Mouse (Mus musculus): ENCODE results near the gene Necab2. TPM values are rescaled to one million over a fixed set of nuclear protein-coding genes. Genes with fewer than 3 reads are reported as not detected.
A peak's percentile ranks its signal among the peaks of the same experiment; 100 is the strongest.

Necab2 gene
- polyA plus RNA-seq, 1 experiment from 2014 or later: 4.6 TPM

DNA sequence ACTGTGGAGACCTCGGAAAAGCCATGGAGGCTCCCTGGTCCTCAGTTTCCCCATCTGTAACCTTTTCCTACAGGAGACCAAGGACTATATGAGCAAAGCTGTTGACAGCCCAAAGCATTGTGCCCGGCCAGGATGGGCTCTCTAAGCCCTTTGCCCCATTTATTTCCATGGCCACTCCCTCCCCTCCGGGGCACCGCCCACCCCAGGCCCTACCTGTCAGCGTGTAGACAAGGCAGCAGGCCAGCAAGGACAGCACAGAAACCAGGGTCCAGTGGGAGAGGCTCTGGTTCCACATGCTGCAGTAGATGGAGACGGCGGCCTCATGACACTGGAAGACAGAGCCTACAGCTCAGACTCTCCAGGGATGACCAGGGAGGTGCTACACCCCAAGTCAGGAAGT lies 40.6 kb downstream of the Necab2 start:
- Histone ChIP-seq H3K27me3 (ENCODE audit: control insufficient read depth, insufficient read depth, low read length) (no peaks in the 10 kb centered on the region), H3K27ac (ENCODE audit: low read depth, low read length) (no peak overlapping the region), H3K36me3 (ENCODE audit: control insufficient read depth, insufficient read depth, low read length) (no peaks in the 10 kb centered on the region), H3K4me3 (ENCODE audit: low read length) (no peak overlapping the region), H3K9me3 (ENCODE audit: control insufficient read depth, low read length) (no peaks in the 10 kb centered on the region), H3K9ac (ENCODE audit: low read depth, low read length) (no peak overlapping the region), H3K4me2 (replicated peaks; ENCODE audit: low read depth, low read length) (no peak overlapping the region), H3K4me1 (ENCODE audit: control insufficient read depth, insufficient read depth, low read length) (peaks cover 16% of the 10 kb centered on the region)
- no peak for ATAC-seq (ENCODE audit: low FRiP score, low TSS enrichment)
- WGBS: 79% methylated on average over 7 of the region's 7 CpGs

DNA sequence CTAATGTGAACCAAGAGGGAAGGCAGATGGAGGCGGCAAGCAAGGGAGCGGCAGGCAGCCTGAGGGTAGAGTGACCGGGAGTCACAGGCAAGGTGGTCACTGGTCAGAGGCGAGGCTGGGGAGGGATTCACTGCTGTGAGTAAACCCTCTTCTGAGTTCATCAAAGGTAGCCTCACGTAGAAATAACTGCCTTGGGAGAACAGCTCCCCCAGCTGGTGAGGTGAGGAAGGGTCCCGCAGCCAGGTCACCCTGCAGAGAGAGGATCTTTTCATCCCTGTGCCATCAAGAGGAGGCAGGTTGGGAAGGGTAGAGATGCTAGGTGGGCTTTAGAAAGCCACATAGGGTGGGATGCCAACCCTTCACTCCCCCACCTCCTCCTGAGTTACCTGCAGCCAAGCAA lies 50.3 kb downstream of the Necab2 start:
- Histone ChIP-seq H3K9me3 (ENCODE audit: control insufficient read depth, low read length) (no peaks in the 10 kb centered on the region), H3K4me2 (replicated peaks; ENCODE audit: low read depth, low read length) (no peak overlapping the region), H3K27me3 (ENCODE audit: control insufficient read depth, insufficient read depth, low read length) (no peaks in the 10 kb centered on the region), H3K4me1 (ENCODE audit: control insufficient read depth, insufficient read depth, low read length) (peaks cover under 1% of the 10 kb centered on the region; the same call in 1 of the 2 replicates), H3K4me3 (ENCODE audit: low read length) (no peak overlapping the region), H3K9ac (ENCODE audit: low read depth, low read length) (no peak overlapping the region), H3K36me3 (ENCODE audit: control insufficient read depth, insufficient read depth, low read length) (no peaks in the 10 kb centered on the region), H3K27ac (ENCODE audit: low read depth, low read length) (no peak overlapping the region)
- WGBS: 28% methylated on average over 6 of the region's 6 CpGs
- ATAC-seq (ENCODE audit: low FRiP score, low TSS enrichment): no peak

DNA sequence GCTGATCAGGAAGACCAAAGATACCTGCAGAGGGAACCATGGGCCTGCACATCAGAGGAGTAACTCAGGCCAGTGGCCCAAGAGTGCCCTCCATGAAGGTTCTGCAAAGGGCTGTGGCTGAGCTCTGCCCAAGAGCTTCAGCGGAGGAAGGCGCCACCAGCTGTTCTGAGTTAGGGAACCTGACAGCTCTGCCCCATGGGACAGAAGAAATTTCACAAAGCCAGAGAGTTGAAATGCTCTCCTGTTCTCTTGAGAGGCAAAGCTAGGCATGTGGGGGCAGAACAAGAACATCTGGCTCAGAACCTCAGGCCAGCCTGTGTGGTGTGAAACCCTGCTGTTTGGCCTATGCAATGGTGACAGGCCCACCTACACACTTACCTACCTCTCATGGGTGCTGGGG lies 53.3 kb downstream of the Necab2 start:
- Histone ChIP-seq H3K4me2 (replicated peaks; ENCODE audit: low read depth, low read length) (no peak overlapping the region), H3K4me3 (ENCODE audit: low read length) (no peak overlapping the region), H3K9me3 (ENCODE audit: control insufficient read depth, low read length) (no peaks in the 10 kb centered on the region), H3K36me3 (ENCODE audit: control insufficient read depth, insufficient read depth, low read length) (no peaks in the 10 kb centered on the region), H3K27ac (ENCODE audit: low read depth, low read length) (no peak overlapping the region), H3K9ac (ENCODE audit: low read depth, low read length) (no peak overlapping the region; the same call in 1 of the 2 replicates), H3K4me1 (ENCODE audit: control insufficient read depth, insufficient read depth, low read length) (peaks cover 10% of the 10 kb centered on the region; the same call in 1 of the 2 replicates), H3K27me3 (ENCODE audit: control insufficient read depth, insufficient read depth, low read length) (no peaks in the 10 kb centered on the region)
- WGBS: 87% methylated on average over 2 of the region's 2 CpGs
- ATAC-seq (ENCODE audit: low FRiP score, low TSS enrichment): no peak

DNA sequence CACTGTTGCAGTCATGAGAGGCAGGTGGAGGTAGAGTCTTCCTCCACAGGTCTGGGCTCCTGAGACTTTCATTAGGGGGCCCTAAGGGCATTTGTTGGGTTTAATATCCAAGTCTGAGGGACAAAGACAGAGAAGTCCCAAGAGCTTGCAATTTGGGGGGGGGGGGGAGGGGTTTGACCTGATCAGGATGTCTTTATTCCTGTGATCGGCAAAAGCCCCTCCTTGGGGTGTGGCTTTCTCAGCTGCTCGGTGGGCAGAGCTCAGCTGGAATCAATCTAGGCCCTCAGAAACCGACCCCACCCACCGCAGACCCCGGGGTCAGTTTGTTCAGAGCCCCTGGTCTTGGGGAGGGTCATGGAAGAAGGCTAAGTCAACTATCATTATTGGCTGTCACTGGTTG lies 55.1 kb downstream of the Necab2 start, which contains the start of gene Slc38a8:
Slc38a8 (minus strand) TSS at position 101 of the 400 bp plus-strand sequence.
- Histone ChIP-seq H3K27me3 (ENCODE audit: control insufficient read depth, insufficient read depth, low read length) (no peaks in the 10 kb centered on the region), H3K4me1 (ENCODE audit: control insufficient read depth, insufficient read depth, low read length) (peaks cover 10% of the 10 kb centered on the region; the same call in 1 of the 2 replicates), H3K9ac (ENCODE audit: low read depth, low read length) (no peak within 1 kb of the TSS), H3K4me3 (ENCODE audit: low read length) (no peak within 1 kb of the TSS), H3K9me3 (ENCODE audit: control insufficient read depth, low read length) (no peaks in the 10 kb centered on the region), H3K27ac (ENCODE audit: low read depth, low read length) (no peak within 1 kb of the TSS), H3K4me2 (replicated peaks; ENCODE audit: low read depth, low read length) (no peak within 1 kb of the TSS), H3K36me3 (ENCODE audit: control insufficient read depth, insufficient read depth, low read length) (peaks cover 6% of the 10 kb centered on the region; the same call in 1 of the 2 replicates)
- 38% methylated on average over 5 of the region's 5 CpGs for WGBS
- ATAC-seq (ENCODE audit: low FRiP score, low TSS enrichment): no peak

DNA sequence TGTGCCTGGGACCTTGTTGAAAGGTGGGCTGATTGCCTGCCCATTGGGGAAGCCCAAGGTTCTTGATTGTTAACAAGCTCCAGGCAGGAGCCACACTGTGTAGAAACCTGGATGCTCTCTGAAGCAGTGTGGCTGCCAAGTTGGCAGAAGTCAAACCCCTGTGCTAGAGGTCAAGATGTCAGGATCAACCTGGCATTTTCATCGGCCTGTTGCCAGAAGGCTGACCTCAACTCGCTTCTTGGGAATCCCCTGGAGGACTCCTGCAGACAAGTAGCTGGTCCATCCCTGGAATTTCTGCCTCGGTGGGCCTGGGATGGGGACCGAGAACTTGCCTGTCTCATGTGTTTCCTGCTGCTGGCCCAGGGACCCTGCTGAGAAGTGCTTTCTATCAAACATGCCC lies 55.6 kb downstream of the Necab2 start:
- no peaks in the 10 kb centered on the region for H3K9me3 ChIP-seq (ENCODE audit: control insufficient read depth, low read length)
- H3K4me2 ChIP-seq (replicated peaks; ENCODE audit: low read depth, low read length): no peak overlapping the region
- no peak overlapping the region for H3K4me3 ChIP-seq (ENCODE audit: low read length)
- H3K9ac ChIP-seq (ENCODE audit: low read depth, low read length): no peak overlapping the region
- no peak overlapping the region for H3K27ac ChIP-seq (ENCODE audit: low read depth, low read length)
- peaks cover 10% of the 10 kb centered on the region; the same call in 1 of the 2 replicates for H3K4me1 ChIP-seq (ENCODE audit: control insufficient read depth, insufficient read depth, low read length)
- WGBS: 46% methylated on average over 4 of the region's 4 CpGs
- H3K36me3 ChIP-seq (ENCODE audit: control insufficient read depth, insufficient read depth, low read length): peaks cover 7% of the 10 kb centered on the region; the same call in 1 of the 2 replicates
- no peaks in the 10 kb centered on the region for H3K27me3 ChIP-seq (ENCODE audit: control insufficient read depth, insufficient read depth, low read length)
- no peak for ATAC-seq (ENCODE audit: low FRiP score, low TSS enrichment)

DNA sequence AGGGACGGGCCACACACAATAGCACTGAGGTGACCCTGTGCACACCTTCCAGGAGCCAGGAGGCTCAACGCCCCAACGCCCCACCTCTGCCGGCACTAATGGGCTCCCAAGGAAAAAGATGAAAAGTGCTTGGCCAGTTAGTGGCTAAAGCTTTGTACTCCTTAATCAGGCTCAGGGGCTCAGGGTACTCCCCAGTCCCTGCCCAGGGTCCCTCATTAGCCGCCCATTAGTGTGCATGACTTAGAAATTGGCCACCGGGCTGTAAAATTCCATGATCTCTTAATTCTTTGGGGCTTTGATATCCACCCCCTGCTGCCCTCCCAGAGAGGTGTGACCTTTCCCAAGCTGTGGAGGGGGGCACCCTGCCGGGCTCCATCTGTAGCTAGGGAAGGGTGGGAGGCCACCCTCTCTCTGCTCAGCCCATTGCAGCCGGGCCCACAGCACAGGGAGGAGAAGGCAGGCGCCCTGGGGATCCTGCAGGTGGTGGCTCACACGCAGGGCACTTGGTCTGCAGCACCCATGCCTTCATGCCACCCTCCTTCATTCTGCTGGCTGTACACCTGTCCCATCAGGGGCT lies 56.8 kb downstream of the Necab2 start:
- Histone ChIP-seq H3K4me1 (ENCODE audit: control insufficient read depth, insufficient read depth, low read length) (peaks cover 10% of the 10 kb centered on the region; the same call in 1 of the 2 replicates), H3K27ac (ENCODE audit: low read depth, low read length) (no peak overlapping the region), H3K27me3 (ENCODE audit: control insufficient read depth, insufficient read depth, low read length) (no peaks in the 10 kb centered on the region), H3K4me2 (replicated peaks; ENCODE audit: low read depth, low read length) (no peak overlapping the region), H3K4me3 (ENCODE audit: low read length) (no peak overlapping the region), H3K9me3 (ENCODE audit: control insufficient read depth, low read length) (no peaks in the 10 kb centered on the region), H3K9ac (ENCODE audit: low read depth, low read length) (0 out of 2 replicates have a peak overlapping the region, but pooled peaks have one; percentile 18), H3K36me3 (ENCODE audit: control insufficient read depth, insufficient read depth, low read length) (peaks cover 17% of the 10 kb centered on the region; the same call in 1 of the 2 replicates)
- no peak; the same call in 1 of the 2 replicates for ATAC-seq (ENCODE audit: low FRiP score, low TSS enrichment)
- 19% methylated on average over 10 of the region's 10 CpGs for WGBS

DNA sequence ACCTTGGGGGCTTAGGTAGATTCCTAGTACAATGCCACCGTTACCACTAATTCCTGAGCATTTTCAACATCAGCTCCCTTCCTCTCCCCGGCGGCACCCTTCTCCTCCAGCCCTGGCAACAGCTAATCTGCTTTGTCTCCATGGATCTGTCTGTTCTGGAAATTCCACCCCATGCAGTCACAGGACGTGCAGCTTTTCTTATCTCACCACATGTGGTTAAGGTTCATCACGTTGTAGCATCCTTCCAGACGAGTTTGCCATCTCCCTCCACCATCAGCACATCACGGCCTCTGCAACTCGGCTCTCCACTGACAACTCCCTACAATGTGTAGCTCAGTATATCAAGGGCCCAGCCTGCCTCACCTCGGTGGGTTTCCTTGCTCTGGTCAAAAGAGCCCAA lies 59.0 kb downstream of the Necab2 start:
- H3K4me3 ChIP-seq (ENCODE audit: low read length): no peak overlapping the region
- H3K27me3 ChIP-seq (ENCODE audit: control insufficient read depth, insufficient read depth, low read length): no peaks in the 10 kb centered on the region
- H3K36me3 ChIP-seq (ENCODE audit: control insufficient read depth, insufficient read depth, low read length): peaks cover 39% of the 10 kb centered on the region
- peaks cover 10% of the 10 kb centered on the region; the same call in 1 of the 2 replicates for H3K4me1 ChIP-seq (ENCODE audit: control insufficient read depth, insufficient read depth, low read length)
- no peaks in the 10 kb centered on the region for H3K9me3 ChIP-seq (ENCODE audit: control insufficient read depth, low read length)
- WGBS: 57% methylated on average over 9 of the region's 9 CpGs
- no peak overlapping the region for H3K4me2 ChIP-seq (replicated peaks; ENCODE audit: low read depth, low read length)
- no peak for ATAC-seq (ENCODE audit: low FRiP score, low TSS enrichment)
- H3K9ac ChIP-seq (ENCODE audit: low read depth, low read length): no peak overlapping the region
- H3K27ac ChIP-seq (ENCODE audit: low read depth, low read length): no peak overlapping the region

DNA sequence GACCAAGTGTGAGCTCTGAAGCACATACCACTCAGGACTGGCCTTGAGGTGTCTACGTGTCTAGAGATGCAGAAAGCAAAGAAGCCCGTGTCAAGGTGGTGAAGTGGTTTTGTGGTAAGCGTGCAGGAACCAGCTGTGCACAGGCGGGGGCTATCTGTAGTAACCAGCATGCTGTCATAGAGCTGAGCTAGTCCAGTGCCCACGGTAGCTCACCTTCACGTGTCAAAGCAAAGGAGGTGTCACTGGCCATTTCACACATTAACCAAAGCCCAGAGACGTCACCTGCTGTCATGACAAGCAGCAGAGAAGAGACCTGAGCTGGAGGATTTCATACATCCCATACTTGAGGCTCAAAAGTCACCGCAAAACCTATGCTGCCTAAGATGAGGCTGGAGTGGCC lies 59.6 kb downstream of the Necab2 start:
- WGBS: 83% methylated on average over 8 of the region's 8 CpGs

DNA sequence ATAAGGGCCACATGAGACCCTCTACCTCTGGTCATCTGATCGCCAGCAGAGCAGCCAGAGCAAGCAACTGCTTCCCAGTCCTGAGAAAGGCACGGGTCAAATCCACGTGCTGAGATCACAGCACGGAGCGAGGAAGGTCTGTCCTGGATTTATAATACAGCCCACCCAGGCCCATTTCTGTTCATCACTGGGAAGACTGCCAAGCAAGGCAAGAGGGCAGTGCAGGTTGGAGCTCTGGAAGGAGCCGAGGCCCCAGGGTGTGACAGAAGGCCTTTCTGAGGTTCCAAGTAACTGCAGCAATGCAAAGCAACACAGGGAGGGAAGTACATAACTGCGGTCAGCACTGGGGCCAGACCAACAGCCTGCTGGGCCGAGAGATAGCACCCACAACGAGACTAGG lies 64.0 kb downstream of the Necab2 start:
- no peak overlapping the region for H3K4me2 ChIP-seq (replicated peaks; ENCODE audit: low read depth, low read length)
- H3K27me3 ChIP-seq (ENCODE audit: control insufficient read depth, insufficient read depth, low read length): no peaks in the 10 kb centered on the region
- no peaks in the 10 kb centered on the region for H3K9me3 ChIP-seq (ENCODE audit: control insufficient read depth, low read length)
- H3K27ac ChIP-seq (ENCODE audit: low read depth, low read length): no peak overlapping the region
- no peaks in the 10 kb centered on the region for H3K4me1 ChIP-seq (ENCODE audit: control insufficient read depth, insufficient read depth, low read length)
- H3K36me3 ChIP-seq (ENCODE audit: control insufficient read depth, insufficient read depth, low read length): peaks cover 88% of the 10 kb centered on the region
- H3K9ac ChIP-seq (ENCODE audit: low read depth, low read length): no peak overlapping the region
- WGBS: 87% methylated on average over 9 of the region's 9 CpGs
- ATAC-seq (ENCODE audit: low FRiP score, low TSS enrichment): no peak
- no peak overlapping the region for H3K4me3 ChIP-seq (ENCODE audit: low read length)

More for the DNA sequence above, 59.6 kb downstream of the Necab2 start:
- H3K4me3 ChIP-seq (ENCODE audit: low read length): no peak overlapping the region
- no peak overlapping the region for H3K27ac ChIP-seq (ENCODE audit: low read depth, low read length)
- H3K4me2 ChIP-seq (replicated peaks; ENCODE audit: low read depth, low read length): no peak overlapping the region
- no peak for ATAC-seq (ENCODE audit: low FRiP score, low TSS enrichment)
- H3K36me3 ChIP-seq (ENCODE audit: control insufficient read depth, insufficient read depth, low read length): peaks cover 44% of the 10 kb centered on the region
- no peaks in the 10 kb centered on the region for H3K27me3 ChIP-seq (ENCODE audit: control insufficient read depth, insufficient read depth, low read length)
- no peak overlapping the region for H3K9ac ChIP-seq (ENCODE audit: low read depth, low read length)
- H3K4me1 ChIP-seq (ENCODE audit: control insufficient read depth, insufficient read depth, low read length): peaks cover 10% of the 10 kb centered on the region; the same call in 1 of the 2 replicates
- H3K9me3 ChIP-seq (ENCODE audit: control insufficient read depth, low read length): no peaks in the 10 kb centered on the region

Measured in kidney, embryonic 14.5 days (tissue).